Mouse (Mus musculus): ENCODE results near the gene Gpr155.
A peak's percentile ranks its signal among the peaks of the same experiment; 100 is the strongest.

The Gpr155 gene

DNA sequence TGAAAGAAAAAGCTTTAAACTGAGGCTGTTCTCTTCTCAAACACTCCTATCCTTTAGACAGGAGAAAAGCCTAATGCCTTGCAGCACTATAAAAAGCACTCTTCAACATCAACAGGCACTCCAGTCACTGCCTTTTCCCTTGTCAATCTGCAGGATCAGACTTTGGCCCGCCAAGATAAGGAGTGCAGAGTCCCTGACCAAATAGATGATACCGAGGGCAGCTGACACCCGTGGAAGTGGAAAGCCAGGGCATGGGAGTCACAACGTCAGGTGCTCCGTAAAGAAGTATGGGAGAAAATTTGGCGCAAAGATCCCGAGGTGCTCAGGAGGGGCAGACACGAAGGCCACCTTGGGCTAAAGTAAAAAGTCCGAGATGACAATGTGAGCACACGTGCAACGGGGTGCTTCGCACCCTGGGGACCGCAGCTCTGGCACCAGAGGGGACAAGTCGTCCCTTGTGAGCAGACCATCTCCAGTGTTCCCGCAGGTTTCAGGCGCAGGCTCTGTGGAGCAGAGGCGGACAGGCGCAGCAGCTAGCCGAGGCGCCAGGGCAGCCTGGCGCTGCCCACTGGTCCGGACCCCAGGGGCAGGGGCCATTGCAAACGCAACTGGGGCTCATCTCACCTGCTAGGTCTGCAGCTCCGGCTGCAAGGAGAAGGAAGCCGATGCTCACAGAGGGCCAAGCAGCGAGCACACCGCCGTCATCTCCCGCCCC, 574 bp downstream of the Gpr155 start:
- peak; percentile 73 for DNase-seq

DNA sequence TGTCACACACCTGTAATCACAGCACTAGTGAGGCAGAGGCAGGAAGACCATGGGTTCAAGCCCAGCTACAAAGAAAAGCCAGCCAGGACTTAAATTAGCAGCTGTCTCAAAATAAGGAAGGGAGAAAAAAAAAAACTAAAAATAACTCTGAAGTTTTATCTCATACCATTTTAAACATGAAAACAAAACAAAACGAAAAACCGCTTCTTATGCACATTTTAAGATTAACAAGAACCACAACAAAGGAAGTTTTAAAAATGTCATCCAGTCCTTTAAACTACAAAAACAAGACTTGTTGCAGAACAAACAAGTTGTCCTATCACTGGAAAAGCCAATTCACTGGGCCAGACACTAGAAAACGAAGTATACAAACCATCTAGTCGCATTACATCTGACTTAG, 1.2 kb downstream of the Gpr155 start:
- DNase-seq: no peak

DNA sequence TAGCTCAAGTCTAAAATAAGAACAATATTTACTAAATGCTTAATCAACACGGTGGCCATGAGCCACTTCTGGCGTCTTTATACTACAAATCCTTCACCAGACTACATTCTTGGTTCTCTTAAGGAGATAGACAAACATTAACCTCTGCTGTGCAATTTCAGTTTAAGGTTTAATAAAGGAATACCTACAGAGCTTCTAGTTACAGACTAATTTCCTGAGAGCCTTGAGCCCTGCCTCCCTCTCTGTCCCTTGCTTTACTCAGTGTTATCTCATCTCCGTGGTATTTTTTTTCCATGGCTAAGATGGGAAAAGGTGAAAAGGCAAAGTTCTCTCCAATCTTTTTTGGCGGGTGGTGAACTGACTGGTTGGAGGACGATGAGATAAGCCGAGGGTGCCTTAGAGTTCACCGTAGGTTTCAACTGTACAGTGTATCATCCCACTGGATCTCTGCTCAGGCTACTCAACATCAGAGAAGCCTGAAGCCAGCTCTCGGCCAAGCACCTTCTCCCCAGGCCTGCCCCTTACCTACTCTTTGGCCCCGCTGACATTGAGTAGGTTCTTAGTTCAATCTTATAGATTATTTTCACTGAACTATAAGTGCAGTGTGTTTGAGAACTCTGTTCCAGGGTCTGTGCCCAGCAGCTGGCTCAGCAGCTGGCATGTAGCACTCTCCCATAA, 5.9 kb downstream of the Gpr155 start:
- no peak for DNase-seq

GRCm38 (mm10) chr2:73379656-73380055, 6.7 kb downstream of the Gpr155 start:
- DNase-seq: no peak

DNA sequence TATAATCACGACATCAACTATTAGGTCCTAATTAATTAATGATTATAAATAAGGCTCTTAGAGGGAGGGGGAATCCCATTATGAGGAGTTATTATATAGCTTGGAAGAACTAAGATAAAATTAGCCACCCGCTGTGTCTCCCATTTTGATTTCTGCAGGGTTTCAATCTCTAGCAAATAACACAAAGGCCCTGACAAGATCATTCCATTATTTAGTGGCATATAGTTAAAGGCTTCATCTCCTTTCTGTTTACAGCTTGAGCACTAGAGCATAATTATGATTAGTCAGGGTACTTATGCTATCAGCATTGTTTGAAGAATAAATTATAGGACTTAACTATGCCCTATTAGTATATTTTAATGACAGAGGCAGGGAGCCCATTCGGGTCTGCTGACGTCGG, 8.0 kb downstream of the Gpr155 start:
- DNase-seq: no peak

DNA sequence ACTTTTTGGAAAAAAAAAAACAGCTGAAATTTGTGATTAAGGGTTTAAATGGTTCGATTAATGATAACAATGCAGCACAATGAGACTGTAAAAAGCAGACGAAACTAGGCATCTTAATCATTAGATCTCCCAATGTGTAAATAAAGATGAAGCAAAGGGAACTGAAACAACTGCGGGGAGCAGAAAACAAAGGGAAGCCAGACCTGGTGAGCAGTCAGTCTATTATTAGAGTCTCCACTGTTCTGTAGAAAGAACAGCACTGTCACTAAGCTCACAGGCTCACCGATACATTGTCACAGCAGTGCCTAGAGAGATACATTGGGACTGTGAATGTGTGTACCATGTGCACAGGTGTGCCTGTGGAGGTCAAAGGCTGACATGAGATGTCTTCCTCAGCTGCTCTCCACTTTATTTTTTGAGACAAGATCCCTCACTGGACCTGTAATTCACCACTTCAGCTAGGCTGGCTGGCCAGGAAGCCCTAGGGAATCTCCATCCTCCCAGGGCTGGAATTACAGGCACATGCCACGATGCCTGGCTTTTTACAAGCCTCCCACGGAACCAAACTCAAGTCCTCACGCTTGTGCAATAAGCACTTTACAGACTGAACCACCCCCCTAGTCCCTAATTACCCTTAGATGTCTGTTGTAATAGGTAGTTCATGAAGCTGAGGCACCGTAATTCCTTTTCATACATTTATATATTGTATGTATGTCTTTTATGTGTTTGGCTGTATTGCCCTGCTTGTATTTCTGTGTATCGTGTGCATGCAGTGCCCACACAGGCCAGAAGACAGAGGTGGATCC, 14.6 kb downstream of the Gpr155 start:
- no peak for DNase-seq

DNA sequence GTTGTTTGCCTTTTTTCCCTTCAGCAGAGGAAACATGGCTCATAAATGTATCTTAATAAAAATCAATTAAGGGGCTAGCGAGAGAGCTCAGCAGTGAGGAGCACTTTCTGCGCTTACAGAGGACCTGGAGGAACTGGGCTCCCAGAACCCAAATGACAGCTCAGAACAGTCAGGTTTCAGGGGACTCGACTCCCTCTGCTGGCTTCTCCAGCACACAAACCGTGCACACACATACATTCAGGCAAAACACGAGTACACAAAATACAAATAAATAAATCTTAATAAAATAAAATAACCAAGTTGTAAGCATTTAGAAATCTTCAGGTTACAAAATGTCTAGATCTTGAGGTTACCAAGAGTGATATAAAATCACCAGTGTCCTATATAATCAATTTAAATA, 22.9 kb downstream of the Gpr155 start:
- DNase-seq: peak; percentile 32

DNA sequence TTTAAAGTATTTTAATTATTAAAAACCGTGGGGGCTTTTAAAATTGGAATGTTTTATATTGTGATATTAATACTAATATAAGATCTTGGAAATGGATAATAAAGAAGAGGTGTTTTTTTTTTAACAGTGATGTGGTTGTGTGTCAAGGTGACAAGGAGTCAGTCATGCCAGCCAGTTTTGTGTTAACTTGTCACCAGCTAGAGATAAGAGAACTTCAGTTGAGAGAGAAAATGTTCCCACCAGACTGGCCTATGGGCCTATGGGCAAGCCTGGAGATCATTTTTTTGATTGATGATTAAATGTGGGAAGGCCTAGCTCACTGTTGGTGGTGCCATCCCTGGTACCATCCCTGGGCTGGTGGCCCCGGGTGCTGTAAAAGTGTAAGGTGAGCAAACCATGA, 25.8 kb downstream of the Gpr155 start:
- peak; percentile 30 for DNase-seq

GRCm38 (mm10) chr2:73359941-73360340, 26.4 kb downstream of the Gpr155 start:
- DNase-seq: peak; percentile 89

DNA sequence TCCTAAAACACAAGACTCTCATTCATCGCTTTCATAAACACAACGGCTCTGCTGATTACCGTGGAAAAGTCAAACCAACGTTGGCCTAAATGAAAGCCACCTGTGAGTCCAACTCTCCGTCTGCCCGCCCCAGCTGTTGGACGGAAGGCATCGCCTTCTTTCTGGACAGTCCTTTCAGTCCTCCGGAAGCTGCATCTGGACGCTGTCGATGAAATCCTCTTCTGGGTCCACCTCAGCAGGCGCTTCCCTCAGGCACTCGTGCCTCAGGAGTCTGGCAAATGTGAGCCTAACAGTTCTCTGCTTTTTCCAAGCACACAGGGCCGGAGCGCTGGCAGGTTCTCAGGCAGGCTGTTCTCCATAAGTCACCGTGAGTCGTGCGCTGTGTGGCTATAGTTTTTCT, 29.4 kb downstream of the Gpr155 start:
- DNase-seq: no peak

DNA sequence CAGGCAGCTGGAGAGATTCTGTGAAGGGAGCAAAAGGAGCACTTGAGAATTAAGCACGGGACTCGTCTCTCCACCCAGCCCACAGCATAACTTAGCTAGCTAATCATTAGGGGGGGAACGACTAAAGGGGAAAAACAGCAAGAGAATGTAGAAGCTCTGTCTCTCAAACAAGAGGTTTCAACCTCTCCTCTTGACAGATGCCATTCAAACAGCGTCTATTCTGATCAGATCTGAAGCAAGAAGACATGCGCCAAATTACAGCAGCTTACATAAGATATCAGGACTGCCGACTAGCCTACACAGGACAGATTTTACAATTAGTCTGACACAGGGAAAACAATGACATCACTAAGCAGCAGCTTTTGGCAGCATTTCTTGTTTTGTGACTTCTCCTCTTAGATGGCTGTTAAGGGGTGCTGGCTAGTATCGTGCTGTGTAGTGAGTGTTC, 34.4 kb downstream of the Gpr155 start:
- no peak for DNase-seq

DNA sequence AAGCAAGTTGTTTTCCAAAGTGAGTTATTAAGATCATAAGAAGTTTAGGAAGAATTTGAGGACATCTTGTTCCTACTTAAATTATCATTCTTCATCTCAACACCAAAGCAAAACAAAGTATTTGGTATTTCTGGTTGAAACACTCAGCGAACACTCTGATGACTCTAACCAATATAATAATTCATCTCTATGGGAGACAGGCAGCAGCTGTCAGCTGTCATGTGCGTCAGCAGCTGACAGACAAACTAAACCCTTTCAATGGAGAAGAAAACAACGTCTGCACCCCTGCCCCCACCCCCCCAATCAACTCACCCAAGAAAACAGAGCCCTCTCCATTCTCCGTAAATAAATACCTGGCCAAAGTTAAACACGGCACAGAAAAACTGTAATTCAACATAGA, 34.9 kb downstream of the Gpr155 start:
- no peak for DNase-seq

DNA sequence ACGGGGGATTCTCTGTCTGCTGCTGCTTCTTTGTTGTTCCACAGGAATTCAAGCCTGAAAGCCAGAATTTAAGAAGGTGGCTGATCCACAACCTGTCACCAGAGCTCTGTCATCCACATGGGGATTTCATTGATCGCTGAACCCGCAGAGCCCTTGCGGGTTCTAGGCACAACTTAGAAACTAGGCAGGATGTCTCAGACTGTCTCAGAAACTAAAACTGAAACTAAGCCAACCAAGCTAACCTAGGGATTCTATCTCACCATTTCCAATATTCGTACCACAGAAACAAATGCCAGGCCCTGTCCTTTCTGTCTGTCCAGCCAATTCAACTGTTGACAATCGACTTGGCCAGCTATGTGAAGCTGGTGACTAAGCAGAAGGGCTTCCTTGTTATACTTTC, 38.2 kb downstream of the Gpr155 start:
- no peak for DNase-seq

GRCm38 (mm10) chr2:73347766-73348165, 38.6 kb downstream of the Gpr155 start:
- no peak for DNase-seq

- no peak for DNase-seq
Measured at GRCm38 (mm10) chr2:73347136-73347535, 39.2 kb downstream of the Gpr155 start.

DNA sequence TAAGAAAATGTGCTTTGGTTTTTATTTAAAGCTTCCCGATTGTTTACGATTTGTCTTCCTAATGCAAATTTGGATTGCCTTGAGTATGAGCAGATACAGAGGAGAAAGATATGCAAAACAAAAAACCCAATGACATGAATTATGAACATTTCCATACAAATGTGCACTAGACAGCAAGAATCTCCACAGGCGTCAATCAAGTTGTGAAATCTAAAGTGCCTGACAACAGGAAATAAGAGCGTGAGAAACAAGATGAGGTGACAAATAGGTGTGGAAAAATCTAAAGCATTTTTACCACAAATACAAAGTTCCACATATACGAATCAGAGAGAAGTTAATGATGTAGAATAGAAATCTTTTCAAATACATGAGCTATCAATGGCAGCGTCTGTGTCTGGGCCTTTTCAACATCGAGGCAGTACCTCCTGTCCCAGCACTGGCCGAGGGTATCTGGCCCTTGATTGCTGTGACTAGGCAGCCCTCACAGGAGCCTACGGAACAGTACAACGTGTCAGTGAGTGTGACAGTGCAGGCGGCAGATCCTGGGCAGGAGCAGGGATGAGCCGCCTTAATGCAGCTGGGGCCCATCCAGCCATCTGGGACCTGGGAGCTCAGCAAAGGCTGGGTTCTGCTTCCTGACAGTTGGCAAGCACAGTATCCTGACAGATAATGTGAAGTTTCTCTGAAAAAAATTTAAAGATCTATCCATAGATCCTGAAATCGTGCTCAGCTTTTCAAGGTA, 39.9 kb downstream of the Gpr155 start:
- DNase-seq: no peak

DNA sequence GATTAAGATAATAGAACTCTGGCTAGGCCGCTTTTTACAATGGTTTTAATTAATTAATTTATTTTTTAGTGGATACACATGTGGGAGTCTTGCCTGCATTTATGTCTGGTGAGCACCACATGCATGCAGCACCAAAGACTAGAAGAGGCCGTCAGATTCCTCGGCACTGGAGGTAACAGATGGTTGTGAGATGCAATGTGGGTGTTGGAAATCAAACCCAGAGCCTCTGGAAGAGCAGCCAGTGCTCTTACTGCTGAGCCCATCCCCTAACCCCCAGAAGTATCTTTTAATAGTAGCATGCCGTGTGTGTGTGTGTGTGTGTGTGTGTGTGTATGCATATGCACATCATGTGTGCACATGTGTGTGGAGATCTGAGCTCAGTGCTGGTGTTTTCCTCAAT, 41.2 kb downstream of the Gpr155 start:
- DNase-seq: no peak

DNA sequence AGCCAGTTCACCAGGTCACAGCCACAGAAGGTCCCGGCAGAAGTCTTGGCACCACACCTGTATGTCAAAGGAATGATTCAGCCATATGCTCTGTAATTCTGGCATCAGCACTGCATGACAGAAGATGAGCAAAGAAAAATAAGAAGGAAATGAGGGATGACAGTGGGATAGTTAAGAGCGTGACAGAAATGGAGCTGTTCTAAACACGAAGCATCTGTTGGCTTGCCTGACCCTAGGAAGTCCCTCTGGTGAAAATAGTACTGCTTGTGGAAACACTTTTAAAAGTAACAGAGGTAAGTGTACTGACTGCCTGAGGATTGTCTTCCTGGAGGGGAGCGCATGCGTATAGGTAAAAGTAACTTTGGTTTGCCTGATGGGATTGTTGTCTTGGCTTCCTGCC, 42.7 kb downstream of the Gpr155 start:
- no peak for DNase-seq

- no peak for DNase-seq
Measured at GRCm38 (mm10) chr2:73338415-73338814, 48.0 kb downstream of the Gpr155 start.

GRCm38 (mm10) chr2:73335949-73336348, 50.4 kb downstream of the Gpr155 start:
- DNase-seq: no peak

GRCm38 (mm10) chr2:73325871-73326270, 60.5 kb downstream of the Gpr155 start:
- DNase-seq: no peak

DNA sequence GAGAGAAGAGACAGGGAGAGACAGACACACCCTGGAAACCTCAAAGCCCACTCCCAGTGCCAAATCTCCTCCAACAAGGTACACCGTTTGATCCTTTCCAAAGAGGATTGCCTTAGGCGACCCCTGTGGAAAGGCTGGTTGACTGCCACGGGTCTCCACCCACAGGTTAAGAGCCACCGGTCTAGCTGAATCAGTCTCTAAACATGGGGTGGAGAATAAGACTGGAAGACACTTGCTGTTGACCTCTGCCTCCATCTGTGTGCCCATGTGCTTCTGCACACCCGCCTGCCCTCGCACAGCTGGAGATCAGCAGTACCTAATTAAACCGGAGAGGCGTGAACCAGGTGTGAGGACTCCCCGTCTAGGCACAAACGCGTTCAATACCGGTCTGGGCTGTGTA, 63.4 kb downstream of the Gpr155 start:
- no peak for DNase-seq

- DNase-seq: no peak
Measured at GRCm38 (mm10) chr2:73319218-73319617, 67.2 kb downstream of the Gpr155 start.

Data from liver (tissue).